ENCODE assay signal across 8 mouse cellular contexts in genomic region chr10:81059603-81060543, GRCm38 (mm10). TPM values are rescaled to one million over a fixed set of nuclear protein-coding genes. Genes with fewer than 3 reads are reported as not detected.
A peak's percentile ranks its signal among the peaks of the same experiment; 100 is the strongest.
DNase-seq lines count a peak whose midpoint lies in the region; ATAC-seq lines count a peak whose summit lies in the region.

Gene Sgta (minus strand): TSS chr10:81060181.

- H3K27me3 ChIP-seq in heart, embryonic 14.5 days (ENCODE audit: control insufficient read depth, insufficient read depth, low read length): no peaks in the 10 kb centered on the region
- H3K27me3 ChIP-seq in liver, embryonic 13.5 days: no peaks in the 10 kb centered on the region
- no peaks in the 10 kb centered on the region for H3K27me3 ChIP-seq in stomach, embryonic 16.5 days (ENCODE audit: control insufficient read depth, insufficient read depth, low read length)

- H3K9ac ChIP-seq in heart, embryonic 14.5 days (ENCODE audit: low read length): peak within 1 kb of the TSS; percentile 93
- H3K9ac ChIP-seq in liver, embryonic 13.5 days: peak within 1 kb of the TSS; percentile 78
- H3K9ac ChIP-seq in stomach, embryonic 16.5 days (ENCODE audit: low read length): peak within 1 kb of the TSS; percentile 90

- ATAC-seq in CD4-positive, CD25-positive, alpha-beta regulatory T cell, adult 4 months: peak; percentile 95
- ATAC-seq in heart, embryonic 14.5 days (ENCODE audit: insufficient number of reproducible peaks, insufficient read depth, low FRiP score, low read depth): peak; percentile 95
- ATAC-seq in liver, embryonic 13.5 days (ENCODE audit: low read depth): peak; percentile 82
- peak; percentile 96 for ATAC-seq in stomach, embryonic 16.5 days (ENCODE audit: insufficient read depth, low FRiP score)

- peaks cover 9 to 24% of the 10 kb centered on the region in 2 experiments; a peak in 3 of 4 replicates for H3K4me1 ChIP-seq in heart, embryonic 14.5 days (ENCODE audit: control insufficient read depth in 2 of 2, insufficient read depth in 2 of 2, low read length in 2 of 2)
- H3K4me1 ChIP-seq in liver, embryonic 13.5 days (replicated peaks): peaks cover 32% of the 10 kb centered on the region
- H3K4me1 ChIP-seq in stomach, embryonic 16.5 days (ENCODE audit: control insufficient read depth, insufficient read depth, low read length): peaks cover 15% of the 10 kb centered on the region

- WGBS in heart, embryonic 14.5 days: under 1% methylated on average over 48 of the region's 48 CpGs
- WGBS in liver, embryonic 13.5 days (ENCODE audit: insufficient replicate concordance): under 1% methylated on average over 48 of the region's 48 CpGs
- WGBS in stomach, embryonic 16.5 days: under 1% methylated on average over 48 of the region's 48 CpGs

- H3K9me3 ChIP-seq in heart, embryonic 14.5 days (ENCODE audit: control insufficient read depth, low read length): no peaks in the 10 kb centered on the region
- H3K9me3 ChIP-seq in liver, embryonic 13.5 days (replicated peaks): no peaks in the 10 kb centered on the region
- H3K9me3 ChIP-seq in stomach, embryonic 16.5 days (replicated peaks; ENCODE audit: control insufficient read depth, low read length): no peaks in the 10 kb centered on the region

- H3K36me3 ChIP-seq in heart, embryonic 14.5 days (ENCODE audit: control insufficient read depth, insufficient read depth, low read length): 0 out of 2 replicates have a peak, but pooled peaks cover 3% of the 10 kb centered on the region
- peaks cover 3% of the 10 kb centered on the region; the same call in 1 of the 2 replicates for H3K36me3 ChIP-seq in liver, embryonic 13.5 days
- no peaks in the 10 kb centered on the region for H3K36me3 ChIP-seq in stomach, embryonic 16.5 days (ENCODE audit: control insufficient read depth, insufficient read depth, low read length)

- H3K4me2 ChIP-seq in heart, embryonic 14.5 days (ENCODE audit: low read length): peak within 1 kb of the TSS; percentile 91
- H3K4me2 ChIP-seq in liver, embryonic 13.5 days: peak within 1 kb of the TSS; percentile 73
- peak within 1 kb of the TSS; percentile 93 for H3K4me2 ChIP-seq in stomach, embryonic 16.5 days (ENCODE audit: low read depth, low read length)

- peak; percentile 94 for DNase-seq in c-Kit-negative CD71-positive TER-119-positive erythroid progenitor cells, embryonic 14.5 days (ENCODE audit: low read depth, low spot score)
- peak; percentile 99 for DNase-seq in fibroblast of lung, adult 2 months (ENCODE audit: low read depth)
- DNase-seq in kidney, postnatal 14 days: peak; percentile 100
- DNase-seq in liver, embryonic 13.5 days: peak; percentile 94
- DNase-seq in neural tube, embryonic 10.5 days (ENCODE audit: extremely low spot score, low spot score): peak; percentile 97

- H3K27ac ChIP-seq in heart, embryonic 14.5 days (replicated peaks in 1 of 2; ENCODE audit: control insufficient read depth in 1 of 2, insufficient read depth in 1 of 2, low read depth in 2 of 2, low read length in 2 of 2): peak within 1 kb of the TSS in 1 of 2 experiments; percentile 68; a peak in 2 of 4 replicates
- H3K27ac ChIP-seq in liver, embryonic 13.5 days: peak within 1 kb of the TSS; percentile 72
- H3K27ac ChIP-seq in stomach, embryonic 16.5 days (ENCODE audit: low read length): peak within 1 kb of the TSS; percentile 40

- peak within 1 kb of the TSS; percentile 88 to 89 for H3K4me3 ChIP-seq in heart, embryonic 14.5 days (ENCODE audit: control insufficient read depth in 1 of 2, insufficient read depth in 1 of 2, low read depth in 1 of 2, low read length in 2 of 2)
- H3K4me3 ChIP-seq in liver, embryonic 13.5 days (replicated peaks): peak within 1 kb of the TSS; percentile 80
- H3K4me3 ChIP-seq in stomach, embryonic 16.5 days (replicated peaks; ENCODE audit: low read length): peak within 1 kb of the TSS; percentile 92

RNA-seq across cellular contexts. Expression of gene Sgta, which starts in this region (rescaled TPM):
- 100 to 1,000 TPM in 1 of 2 experiments, 10 to 100 TPM in 1; 78.9 to 148 TPM for polyA plus RNA-seq in CD4-positive, CD25-positive, alpha-beta regulatory T cell, adult 4 months (2017; shearing (Covaris generic))
- 133 and 136 TPM in 2 replicates for polyA plus RNA-seq in heart, embryonic 14.5 days (2014; fragmentation: Nextera tagmentation; extraction: Ambion mirVana)
- polyA plus RNA-seq in liver, embryonic 13.5 days (2015; fragmentation: Nextera tagmentation; extraction: Ambion mirVana): 69.1 and 71.6 TPM in 2 replicates
- 163 and 167 TPM in 2 replicates for polyA plus RNA-seq in stomach, embryonic 16.5 days (2015; fragmentation: Nextera tagmentation; extraction: Ambion mirVana)
